Mouse (Mus musculus) thymus, postnatal 4 days (tissue): ENCODE measurements around the gene Zfp106.

Experiments used
- DNase-seq: peaks from one replicate; pipeline ENCODE4 v3.0.0; 2021

Zfp106 gene

GRCm38 (mm10) chr2:120469715-120470114, 93.9 kb downstream of the Zfp106 start:
- DNase-seq, result no peak

GRCm38 (mm10) chr2:120469220-120469619, 94.4 kb downstream of the Zfp106 start:
- DNase-seq, result no peak

GRCm38 (mm10) chr2:120468011-120468410, 95.6 kb downstream of the Zfp106 start:
- DNase-seq, result no peak

GRCm38 (mm10) chr2:120465397-120465785, 98.3 kb downstream of the Zfp106 start:
- no peak for DNase-seq

- DNase-seq, result no peak
Observed at GRCm38 (mm10) chr2:120464732-120465396, 98.8 kb downstream of the Zfp106 start.

GRCm38 (mm10) chr2:120464091-120464490, 99.6 kb downstream of the Zfp106 start:
- no peak for DNase-seq

GRCm38 (mm10) chr2:120463328-120463727, 100.3 kb downstream of the Zfp106 start:
- no peak for DNase-seq

GRCm38 (mm10) chr2:120460216-120460615, 103.4 kb downstream of the Zfp106 start:
- no peak for DNase-seq
